Mouse (Mus musculus) midbrain, embryonic 14.5 days (tissue): ENCODE data around the gene Grin3a. TPM values are rescaled to one million over a fixed set of nuclear protein-coding genes. Genes with fewer than 3 reads are reported as not detected.

ENCODE experiments used
- ATAC-seq: fragments of 200-750 bp; cut with Nextera tagmentation; 2 replicates; pipeline ENCODE4 v1.8.0; 2017; ENCODE audit warnings: moderate number of reproducible peaks, moderate library complexity; ENCODE audit not compliant: low FRiP score, low TSS enrichment
- DNase-seq: peaks from one replicate; pipeline ENCODE4 v3.0.0-alpha.2; 2015
- H3K27ac ChIP-seq: fragments of 300-500 bp; sonication (generic); replicated peaks from 2 replicates; pipeline ENCODE4 v1.5.1; 2014; ENCODE audit warnings: mild to moderate bottlenecking, low read depth, low read length, moderate library complexity
- H3K27me3 ChIP-seq: fragments of 300-500 bp; sonication (generic); 2 replicates; pipeline ENCODE4 v1.6.1; 2014; ENCODE audit warnings: low read length, control low read depth, mixed read lengths; ENCODE audit not compliant: control insufficient read depth, insufficient read depth
- H3K36me3 ChIP-seq: fragments of 300-500 bp; sonication (generic); 2 replicates; pipeline ENCODE4 v1.6.1; 2014; ENCODE audit warnings: low read length, control low read depth; ENCODE audit not compliant: control insufficient read depth, insufficient read depth
- H3K4me1 ChIP-seq: fragments of 300-500 bp; sonication (generic); 2 replicates; pipeline ENCODE4 v1.6.1; 2014; ENCODE audit warnings: mild to moderate bottlenecking, antibody characterized with exemption, low read length, control low read depth; ENCODE audit not compliant: control insufficient read depth, insufficient read depth
- H3K4me2 ChIP-seq: fragments of 300-500 bp; sonication (generic); 2 replicates; pipeline ENCODE4 v1.6.1; 2014; ENCODE audit warnings: mild to moderate bottlenecking, low read length, moderate library complexity
- H3K4me3 ChIP-seq: fragments of 300-500 bp; sonication (generic); replicated peaks from 2 replicates; pipeline ENCODE4 v1.5.1; 2014; ENCODE audit warnings: low read depth, low read length
- H3K9ac ChIP-seq: fragments of 300-500 bp; sonication (generic); replicated peaks from 2 replicates; pipeline ENCODE4 v1.6.1; 2014; ENCODE audit warnings: mild to moderate bottlenecking, low read length, moderate library complexity
- H3K9me3 ChIP-seq: fragments of 300-500 bp; sonication (generic); 2 replicates; pipeline ENCODE4 v1.6.1; 2016; ENCODE audit warnings: low read length, control low read depth, mixed read lengths; ENCODE audit not compliant: control insufficient read depth
- WGBS: fragments of 180-500 bp; shearing (Covaris S2); extraction: QIAGEN DNeasy Blood & Tissue Kit; methylation state at CpG from one replicate; pipeline ENCODE4 v1.1.7; 2014; 5-methylcytosine and 5-hydroxymethylcytosine counted together
- polyA plus RNA-seq: library from polyadenylated mRNA; unstranded; fragments of >200 nt; fragmentation: Nextera tagmentation; extraction: Ambion mirVana; gene quantifications from 2 replicates; pipeline ENCODE4 v1.2.1, GENCODE M21; 2014

Grin3a gene
- polyA plus RNA-seq, result 25.7 and 25.8 TPM in 2 replicates

GRCm38 (mm10) chr4:49845612-49845985 is at the start of gene Grin3a:
Gene Grin3a (minus strand): TSS chr4:49845744.
- H3K27me3 ChIP-seq, result peaks cover 17% of the 10 kb centered on the region; the same call in 1 of the 2 replicates
- WGBS, result under 1% methylated on average over 25 of the region's 25 CpGs
- peaks cover 6% of the 10 kb centered on the region; the same call in 1 of the 2 replicates for H3K4me1 ChIP-seq
- H3K4me2 ChIP-seq, result peak within 1 kb of the TSS; percentile 96
- H3K4me3 ChIP-seq, result peak within 1 kb of the TSS; percentile 64
- H3K27ac ChIP-seq, result peak within 1 kb of the TSS; percentile 72
- H3K36me3 ChIP-seq, result no peaks in the 10 kb centered on the region
- ATAC-seq (peak; percentile 88), DNase-seq (peak; percentile 91)
- no peaks in the 10 kb centered on the region for H3K9me3 ChIP-seq
- peak within 1 kb of the TSS; percentile 65 for H3K9ac ChIP-seq

GRCm38 (mm10) chr4:49891835-49892301 is 46.3 kb upstream of the Grin3a start:
- H3K4me1 ChIP-seq, result no peaks in the 10 kb centered on the region
- H3K9me3 ChIP-seq, result no peaks in the 10 kb centered on the region
- no peak overlapping the region for H3K27ac ChIP-seq
- DNase-seq (peak; percentile 18), ATAC-seq (no peak)
- no peaks in the 10 kb centered on the region for H3K27me3 ChIP-seq
- H3K36me3 ChIP-seq, result no peaks in the 10 kb centered on the region
- H3K9ac ChIP-seq, result no peak overlapping the region
- no peak overlapping the region for H3K4me2 ChIP-seq
- 34% methylated on average over 4 of the region's 4 CpGs for WGBS
- no peak overlapping the region for H3K4me3 ChIP-seq

GRCm38 (mm10) chr4:49877084-49877483 is 31.5 kb upstream of the Grin3a start:
- ATAC-seq (no peak), DNase-seq (no peak)
- Histone ChIP-seq H3K4me1 (no peaks in the 10 kb centered on the region), H3K9ac (no peak overlapping the region), H3K27me3 (no peaks in the 10 kb centered on the region), H3K27ac (no peak overlapping the region), H3K4me2 (no peak overlapping the region), H3K4me3 (no peak overlapping the region), H3K36me3 (no peaks in the 10 kb centered on the region), H3K9me3 (no peaks in the 10 kb centered on the region)
- 84% methylated on average over 3 of the region's 3 CpGs for WGBS

GRCm38 (mm10) chr4:49860611-49861010 is 15.1 kb upstream of the Grin3a start:
- Histone ChIP-seq H3K9me3 (no peaks in the 10 kb centered on the region), H3K27ac (no peak overlapping the region), H3K4me2 (no peak overlapping the region), H3K9ac (no peak overlapping the region), H3K36me3 (no peaks in the 10 kb centered on the region), H3K27me3 (no peaks in the 10 kb centered on the region), H3K4me3 (no peak overlapping the region), H3K4me1 (no peaks in the 10 kb centered on the region)
- 89% methylated on average over 2 of the region's 2 CpGs for WGBS
- ATAC-seq (no peak), DNase-seq (no peak)

- peaks cover 17% of the 10 kb centered on the region; the same call in 1 of the 2 replicates for H3K27me3 ChIP-seq
- peak; percentile 49 for ATAC-seq
- WGBS, result under 1% methylated on average over 62 of the region's 63 CpGs
- H3K4me2 ChIP-seq, result peak overlapping the region; percentile 96
- DNase-seq, result peak; percentile 62
- H3K9ac ChIP-seq, result peak overlapping the region; percentile 65
- H3K4me1 ChIP-seq, result peaks cover 6% of the 10 kb centered on the region; the same call in 1 of the 2 replicates
- no peaks in the 10 kb centered on the region for H3K9me3 ChIP-seq
- no peaks in the 10 kb centered on the region for H3K36me3 ChIP-seq
- peak overlapping the region; percentile 64 for H3K4me3 ChIP-seq
- H3K27ac ChIP-seq, result peak overlapping the region; percentile 72
Measured at GRCm38 (mm10) chr4:49844828-49845611, 524 bp downstream of the Grin3a start.

GRCm38 (mm10) chr4:49844274-49844827 is 1.2 kb downstream of the Grin3a start:
- H3K27me3 ChIP-seq, result peaks cover 17% of the 10 kb centered on the region; the same call in 1 of the 2 replicates
- H3K4me3 ChIP-seq, result peak overlapping the region; percentile 64
- no peaks in the 10 kb centered on the region for H3K36me3 ChIP-seq
- 2% methylated on average over 33 of the region's 33 CpGs for WGBS
- peaks cover 6% of the 10 kb centered on the region; the same call in 1 of the 2 replicates for H3K4me1 ChIP-seq
- H3K9me3 ChIP-seq, result no peaks in the 10 kb centered on the region
- DNase-seq (peak; percentile 49), ATAC-seq (peak; percentile 48; the same call in 1 of the 2 replicates)
- 0 out of 2 replicates have a peak overlapping the region, but pooled peaks have one; percentile 72 for H3K27ac ChIP-seq
- peak overlapping the region; percentile 96 for H3K4me2 ChIP-seq
- peak overlapping the region; percentile 65 for H3K9ac ChIP-seq

- Histone ChIP-seq H3K27ac (no peak overlapping the region), H3K4me3 (peak overlapping the region; percentile 64), H3K4me2 (peak overlapping the region; percentile 96), H3K4me1 (peaks cover 6% of the 10 kb centered on the region; the same call in 1 of the 2 replicates), H3K9ac (no peak overlapping the region), H3K9me3 (no peaks in the 10 kb centered on the region), H3K27me3 (peaks cover 17% of the 10 kb centered on the region; the same call in 1 of the 2 replicates), H3K36me3 (no peaks in the 10 kb centered on the region)
- ATAC-seq (no peak), DNase-seq (peak; percentile 36)
- 17% methylated on average over 6 of the region's 6 CpGs for WGBS
Measured at GRCm38 (mm10) chr4:49843787-49844186, 1.8 kb downstream of the Grin3a start.

GRCm38 (mm10) chr4:49832035-49832434 is 13.5 kb downstream of the Grin3a start:
- Histone ChIP-seq H3K4me3 (no peak overlapping the region), H3K4me1 (no peaks in the 10 kb centered on the region), H3K36me3 (no peaks in the 10 kb centered on the region), H3K9me3 (no peaks in the 10 kb centered on the region), H3K9ac (no peak overlapping the region), H3K27ac (no peak overlapping the region), H3K27me3 (no peaks in the 10 kb centered on the region), H3K4me2 (no peak overlapping the region)
- ATAC-seq (no peak), DNase-seq (no peak)
